Mouse (Mus musculus) megakaryocyte, embryonic 14.5 days (primary cell): ENCODE measurements around the gene Polr2b.

ENCODE experiments used
- FLI1 ChIP-seq: IDR thresholded peaks from 2 replicates; pipeline ENCODE4 v1.6.1; 2012; ENCODE audit warnings: low read length, inconsistent platforms, mixed read lengths
- GATA1 ChIP-seq: IDR thresholded peaks from 3 replicates; pipeline ENCODE4 v1.6.1; 2012; ENCODE audit warnings: mixed read lengths, low read length, inconsistent platforms, borderline replicate concordance

DNA sequence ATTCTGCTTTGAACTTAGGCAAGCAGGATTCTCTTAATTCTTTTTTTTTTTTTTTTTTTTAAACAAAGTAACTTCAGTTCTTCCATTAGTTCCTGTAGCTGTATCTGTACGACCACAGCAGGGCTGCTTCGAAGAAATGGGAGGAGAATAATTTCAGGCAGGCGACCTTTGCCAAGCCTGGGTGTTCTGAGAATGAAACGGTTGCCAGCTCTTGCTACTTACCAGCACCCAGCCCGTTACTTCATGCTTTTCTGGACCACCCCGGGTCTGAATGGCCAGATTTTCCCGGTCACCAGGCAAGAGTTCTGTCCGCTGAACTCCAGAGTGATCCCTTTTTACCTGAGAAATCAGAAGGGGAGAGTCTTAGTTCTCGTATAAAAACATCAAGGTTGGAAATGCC lies 41.7 kb downstream of the Polr2b start:
- no peak for TF ChIP-seq GATA1
- no peak for TF ChIP-seq FLI1
